Mouse (Mus musculus) brain, adult 2 months (tissue): Measurements from ENCODE around the gene Trf.

Source experiments
- DNase-seq: peaks from one replicate; pipeline ENCODE4 v3.0.0; 2011; ENCODE audit warnings: low read depth, low spot score

The Trf gene

DNA sequence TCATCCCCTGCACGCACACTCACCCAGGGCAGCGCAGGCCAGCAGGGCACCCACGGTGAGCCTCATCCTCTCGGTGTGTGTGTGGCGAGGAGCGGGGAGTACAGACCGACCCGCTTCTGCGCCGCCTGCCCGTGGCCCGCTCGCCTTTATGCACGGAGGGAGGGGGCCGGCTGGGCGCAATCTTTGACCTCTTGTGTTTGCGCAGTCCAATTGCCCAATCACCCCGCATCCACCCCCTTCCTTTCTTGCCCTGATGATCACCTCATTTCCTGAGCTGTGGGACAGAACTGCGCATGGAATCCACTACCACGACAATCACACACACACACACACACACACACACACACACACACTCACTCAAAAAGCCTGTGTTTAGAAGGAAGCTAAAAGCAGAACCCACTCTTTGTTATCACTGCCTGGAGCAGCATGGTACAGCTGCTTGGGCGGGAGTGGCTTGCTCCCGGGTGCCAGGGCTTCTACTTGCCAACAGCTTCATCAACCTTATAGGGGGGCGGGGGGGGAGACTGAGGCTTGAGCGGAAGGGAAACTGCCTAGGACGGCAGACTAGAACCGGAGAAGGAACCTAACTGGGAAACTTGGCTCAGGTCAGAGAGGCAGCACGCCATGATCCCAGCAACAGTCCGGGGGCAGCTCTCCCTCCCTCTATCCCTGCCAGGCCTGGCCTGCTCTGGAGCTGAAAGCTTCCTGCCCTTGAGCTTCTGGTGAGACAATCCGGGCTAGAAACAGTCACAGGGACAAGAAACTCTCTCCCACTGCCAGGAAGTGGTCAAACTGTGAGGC lies at the start of gene Trf, which contains the start of gene Gm20425:
TSS of gene Trf (minus strand) at position 294 of the 801 bp plus-strand sequence.
TSS of gene Gm20425 (minus strand) at position 157 of the 801 bp plus-strand sequence.
- peak; percentile 96 for DNase-seq

DNA sequence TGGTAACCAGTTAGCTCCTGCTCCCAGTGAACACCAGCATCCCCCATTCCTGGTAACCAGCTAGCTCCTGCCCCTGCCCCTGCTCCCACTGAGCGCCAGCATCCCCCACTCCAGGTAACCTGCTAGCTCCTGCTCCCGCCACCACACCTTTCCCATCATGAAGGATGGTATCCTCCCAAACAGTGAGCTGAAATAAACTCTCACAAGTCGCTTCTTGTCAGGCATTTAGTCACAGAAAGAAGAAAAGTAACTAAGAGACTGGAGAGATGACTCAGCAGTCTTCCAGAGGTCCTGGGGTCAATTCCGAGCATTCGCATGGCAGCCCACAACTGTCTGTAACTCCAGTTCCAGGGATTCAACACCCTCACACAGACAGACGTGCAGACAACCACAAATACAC lies 46.6 kb upstream of the Trf start:
- DNase-seq = no peak

DNA sequence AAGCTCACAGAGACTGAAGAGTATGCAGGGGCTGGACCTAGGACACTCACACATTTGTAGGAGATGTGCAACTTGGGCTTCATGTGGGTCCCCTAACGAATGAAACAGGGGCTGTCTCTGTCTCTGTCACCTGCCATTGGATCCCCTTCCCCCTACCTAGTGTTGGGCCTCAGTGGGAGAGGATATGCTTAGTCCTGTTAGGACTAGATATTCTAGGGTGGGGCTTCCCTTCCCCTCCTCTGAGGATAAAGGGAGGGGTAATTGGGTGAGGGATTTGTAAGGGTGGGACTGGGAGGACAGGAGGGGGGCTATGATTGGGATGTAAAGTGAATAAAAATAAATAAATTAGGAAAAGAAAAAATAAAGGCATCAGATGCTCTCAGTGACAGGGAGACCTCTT lies 45.4 kb upstream of the Trf start:
- no peak for DNase-seq

DNA sequence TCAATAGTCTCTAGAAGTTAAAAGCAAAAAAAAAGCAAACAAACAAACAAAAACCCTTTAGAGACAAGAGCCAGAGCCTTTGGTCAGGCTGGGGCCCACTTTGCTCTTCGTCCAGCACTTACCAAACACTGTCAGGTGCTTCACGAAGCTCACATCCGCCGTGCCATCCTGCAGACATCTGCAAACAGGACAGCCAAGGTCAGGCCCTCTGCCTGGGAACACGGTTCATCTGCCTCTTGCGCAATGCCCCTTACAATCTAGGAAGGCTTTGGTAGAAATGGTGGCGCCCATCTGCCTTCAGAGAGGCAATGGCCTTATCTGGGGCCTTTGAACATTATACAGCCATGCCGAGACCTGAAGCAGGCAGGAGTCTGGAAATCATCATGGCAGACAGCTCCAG lies 44.6 kb upstream of the Trf start:
- no peak for DNase-seq

DNA sequence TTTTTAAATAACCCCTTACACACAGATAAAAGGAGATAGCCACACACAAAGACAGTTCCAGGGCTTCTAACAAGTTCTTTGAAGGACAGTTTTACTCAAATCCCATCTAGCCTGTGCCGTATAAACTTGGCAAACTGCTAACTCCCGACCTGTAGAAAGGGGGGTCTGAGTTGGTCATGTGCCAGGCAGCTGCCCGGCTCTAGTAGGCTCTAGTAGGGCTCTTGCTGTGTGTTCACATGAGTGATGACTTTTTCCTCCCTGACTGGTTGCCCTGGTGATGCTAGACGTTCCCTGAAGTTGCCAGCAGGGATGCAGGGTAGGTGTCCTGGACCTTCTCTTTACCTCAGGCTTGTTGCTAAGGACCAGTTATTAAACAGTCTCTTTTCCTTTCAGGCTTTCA lies 40.9 kb upstream of the Trf start:
- no peak for DNase-seq

DNA sequence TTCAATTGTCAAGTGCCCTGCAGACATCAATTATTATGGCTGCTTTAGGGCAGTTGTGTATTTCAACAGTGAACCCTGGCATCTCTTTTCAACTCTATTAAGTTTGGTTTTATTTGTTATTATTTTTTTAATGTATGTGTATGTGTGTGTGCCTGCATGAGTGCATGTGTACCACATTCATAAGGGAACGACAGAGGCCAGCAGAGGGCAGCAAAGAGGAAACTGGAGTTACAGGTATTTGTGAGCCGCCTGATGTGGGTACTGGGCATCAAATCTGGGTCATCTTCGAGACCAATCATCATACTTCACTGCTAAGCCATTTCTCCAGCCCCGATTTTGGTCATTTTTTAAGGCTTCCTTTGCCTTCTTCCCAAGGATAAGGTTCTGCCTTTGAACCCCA lies 35.5 kb upstream of the Trf start:
- DNase-seq = no peak

DNA sequence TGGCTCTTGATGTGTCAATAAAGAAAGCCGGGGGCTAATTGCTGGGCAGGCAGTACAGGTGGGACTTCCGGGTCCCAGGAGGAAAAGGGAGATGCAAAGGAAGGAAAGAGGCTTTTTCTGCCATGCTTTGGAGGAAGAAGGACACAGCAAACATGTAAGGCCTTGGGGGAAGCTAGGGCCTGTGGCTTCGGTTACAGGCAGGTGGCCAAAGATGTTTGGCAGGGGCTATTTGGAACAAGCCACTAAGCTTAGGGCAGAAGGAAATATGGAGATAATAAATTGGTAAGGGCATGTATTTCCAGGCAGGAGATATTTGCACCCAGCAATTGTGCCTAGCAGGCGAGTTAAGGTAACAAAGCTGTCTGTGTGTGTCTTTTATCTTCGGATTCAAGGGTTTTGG lies 22.7 kb upstream of the Trf start:
- DNase-seq = no peak

DNA sequence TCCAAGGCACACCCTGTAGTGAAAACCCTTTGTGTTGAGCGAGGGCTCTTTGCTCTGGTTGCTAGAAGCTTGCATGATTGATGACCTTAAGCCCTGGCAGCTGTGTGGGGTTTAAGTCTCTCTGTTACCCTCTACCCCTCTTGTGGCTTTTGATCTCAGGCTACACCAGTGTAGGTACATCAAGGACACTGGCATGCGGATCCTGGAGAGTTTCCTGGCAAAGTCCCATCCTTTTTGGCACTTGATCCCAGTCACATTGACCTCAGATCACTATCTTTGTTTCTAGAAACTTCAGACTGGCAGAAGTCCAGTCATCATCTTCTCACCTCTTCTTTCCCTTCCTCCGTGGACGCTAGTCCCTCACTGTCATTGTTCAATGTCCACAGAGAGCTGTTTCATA lies 18.4 kb upstream of the Trf start:
- DNase-seq = no peak

DNA sequence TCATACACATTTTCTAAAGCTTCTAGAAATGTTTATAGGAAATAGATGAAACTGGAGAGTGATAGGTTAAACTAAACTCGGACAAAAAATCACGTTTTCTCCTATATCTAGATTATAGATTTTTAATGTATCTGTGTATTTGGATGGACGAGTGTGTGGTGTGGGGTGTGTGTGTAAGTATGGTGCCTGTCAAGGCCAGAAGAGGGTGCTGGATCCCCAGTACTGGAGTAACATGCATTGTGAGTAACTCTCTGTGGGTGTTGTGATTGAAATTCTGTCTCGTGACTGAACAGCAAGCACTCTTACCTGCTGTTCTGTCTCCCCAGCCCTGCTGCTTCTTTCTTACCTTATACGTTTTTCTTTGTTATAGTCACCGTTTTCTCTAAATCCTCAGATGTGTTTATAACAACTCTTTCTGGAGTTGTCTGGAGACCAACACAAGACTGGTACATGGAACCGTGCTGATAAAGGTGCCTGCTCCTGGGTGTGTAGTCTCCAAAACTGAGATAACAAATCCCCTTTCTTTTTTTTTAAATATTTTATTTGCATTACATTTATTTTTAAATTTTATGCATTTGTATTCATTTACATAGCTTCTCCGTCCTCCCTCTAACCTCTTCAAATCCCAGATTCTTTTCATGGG lies 16.4 kb upstream of the Trf start:
- peak; percentile 26 for DNase-seq

DNA sequence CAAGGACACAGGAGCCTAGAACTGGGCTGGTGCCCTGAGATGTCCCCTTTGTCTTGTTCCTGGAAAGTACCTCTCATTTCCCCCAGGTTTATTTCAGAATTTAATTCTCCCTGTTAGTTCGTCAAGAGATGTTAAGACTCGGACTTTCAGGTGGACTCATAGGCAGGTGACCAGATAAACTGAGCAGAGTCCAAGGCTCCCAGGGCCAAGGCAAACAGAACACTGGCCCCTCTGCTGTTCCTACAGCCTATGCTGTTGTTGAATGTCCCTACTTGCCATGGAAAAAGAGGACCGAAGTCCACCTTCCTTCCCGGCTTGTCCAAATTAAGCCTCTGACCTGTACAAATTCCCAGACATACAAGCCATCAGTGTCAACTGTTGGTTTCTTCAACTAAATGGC lies 13.4 kb upstream of the Trf start:
- DNase-seq = no peak

DNA sequence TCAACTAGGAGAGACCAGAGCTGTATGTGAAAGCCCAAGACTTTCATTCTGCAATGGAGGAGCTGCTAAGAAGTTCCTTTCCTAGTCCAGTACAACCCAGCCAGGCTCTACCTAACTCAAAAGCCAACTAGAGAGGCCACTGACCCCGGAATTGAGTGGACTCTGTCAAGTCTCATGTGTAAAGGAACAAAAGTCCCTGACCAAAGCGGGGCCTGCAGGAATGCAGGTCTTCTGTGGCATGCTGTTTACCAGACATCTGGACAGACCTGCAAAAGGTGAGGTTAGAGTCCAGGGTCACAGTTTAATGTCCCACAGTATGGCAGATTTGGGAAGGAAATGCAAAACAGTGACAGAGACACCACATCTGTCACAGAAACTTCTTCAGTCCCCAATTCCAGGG lies 11.0 kb upstream of the Trf start:
- no peak for DNase-seq

DNA sequence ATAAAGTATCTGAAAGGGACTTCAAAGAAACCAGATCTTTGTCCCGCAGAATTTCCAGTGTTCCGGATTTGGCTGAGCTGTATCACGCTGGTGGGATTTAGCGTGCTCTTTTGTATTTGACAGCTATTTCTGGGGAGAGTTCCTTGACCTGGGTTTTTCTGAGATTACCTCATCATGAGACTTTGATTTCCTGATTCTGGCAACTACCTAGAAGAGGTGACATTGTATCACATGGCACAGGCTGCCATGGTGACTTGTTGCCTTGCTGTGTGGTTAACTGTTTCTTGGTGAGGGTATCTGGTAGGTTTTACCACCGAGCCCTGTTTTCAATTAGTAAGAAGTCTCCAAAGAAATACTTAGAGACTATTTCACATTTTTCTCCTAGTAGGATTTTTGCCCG lies 9.2 kb upstream of the Trf start:
- DNase-seq = no peak

DNA sequence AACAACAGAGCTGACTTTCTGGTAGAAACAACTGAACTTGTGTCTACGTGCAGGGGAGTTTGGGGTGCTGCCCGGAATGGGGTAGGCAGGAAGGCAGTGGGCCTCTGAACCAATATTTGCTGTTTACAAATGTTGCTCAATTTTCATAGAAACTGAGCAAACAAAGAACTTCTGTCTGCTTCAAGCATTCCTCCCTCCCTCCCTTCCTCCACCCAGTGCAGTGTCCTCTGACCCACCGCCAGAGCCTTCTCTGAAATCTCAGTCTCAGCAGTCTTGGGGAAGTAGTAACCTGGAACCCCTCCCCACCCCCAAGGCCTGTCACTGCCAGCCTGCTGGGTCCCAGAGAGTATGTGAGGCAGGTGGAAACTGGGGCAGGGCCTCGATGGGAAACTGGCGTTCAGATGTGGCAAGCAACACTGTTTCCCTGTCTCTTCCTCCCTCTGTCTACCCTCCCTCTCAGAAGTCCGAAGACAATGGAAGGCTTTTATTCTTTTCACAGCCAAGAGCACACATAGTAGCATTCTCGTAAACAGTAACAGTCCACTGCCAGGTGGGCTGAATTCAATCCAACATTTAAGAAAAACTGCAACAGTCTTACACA lies 4.4 kb upstream of the Trf start:
- DNase-seq = peak; percentile 83

DNA sequence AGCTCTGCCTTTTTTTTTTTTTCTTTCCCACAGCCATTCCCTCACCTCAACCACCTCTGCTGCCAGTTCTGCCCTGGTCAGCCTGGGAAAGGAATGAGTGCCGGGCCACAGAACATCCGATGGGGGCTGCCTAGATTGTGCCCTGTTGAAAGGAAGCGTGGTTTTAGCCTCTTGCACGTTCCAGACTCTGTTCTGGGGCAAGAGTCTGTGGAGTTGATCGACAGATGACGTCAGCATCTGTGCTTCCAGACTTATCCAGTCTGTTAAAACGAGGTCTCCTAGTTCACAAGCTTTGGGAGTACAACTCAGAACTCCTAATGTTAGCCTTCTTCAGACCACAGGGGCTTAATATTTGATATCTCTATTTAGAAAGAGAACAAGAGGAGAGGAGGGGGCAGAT lies 3.8 kb upstream of the Trf start:
- DNase-seq = peak; percentile 32

DNA sequence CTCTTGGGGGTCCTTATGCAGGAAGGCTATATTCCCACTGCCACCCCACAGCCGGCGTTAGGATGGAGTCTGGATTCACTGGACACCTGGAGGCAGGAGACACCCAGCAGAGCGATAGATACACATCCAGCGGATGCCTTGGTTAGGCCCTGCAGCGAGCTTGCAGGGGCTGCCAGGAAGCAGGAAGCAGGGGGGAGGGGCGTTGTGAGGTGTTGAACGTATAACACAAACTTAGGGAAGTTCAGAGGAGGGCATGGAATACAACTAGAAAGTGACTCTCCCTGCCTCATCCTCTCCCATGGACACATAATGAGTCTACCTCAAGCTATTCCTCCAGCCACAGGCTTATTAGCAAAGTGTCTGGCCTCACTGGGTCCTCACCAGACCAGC lies 2.8 kb upstream of the Trf start:
- no peak for DNase-seq

DNA sequence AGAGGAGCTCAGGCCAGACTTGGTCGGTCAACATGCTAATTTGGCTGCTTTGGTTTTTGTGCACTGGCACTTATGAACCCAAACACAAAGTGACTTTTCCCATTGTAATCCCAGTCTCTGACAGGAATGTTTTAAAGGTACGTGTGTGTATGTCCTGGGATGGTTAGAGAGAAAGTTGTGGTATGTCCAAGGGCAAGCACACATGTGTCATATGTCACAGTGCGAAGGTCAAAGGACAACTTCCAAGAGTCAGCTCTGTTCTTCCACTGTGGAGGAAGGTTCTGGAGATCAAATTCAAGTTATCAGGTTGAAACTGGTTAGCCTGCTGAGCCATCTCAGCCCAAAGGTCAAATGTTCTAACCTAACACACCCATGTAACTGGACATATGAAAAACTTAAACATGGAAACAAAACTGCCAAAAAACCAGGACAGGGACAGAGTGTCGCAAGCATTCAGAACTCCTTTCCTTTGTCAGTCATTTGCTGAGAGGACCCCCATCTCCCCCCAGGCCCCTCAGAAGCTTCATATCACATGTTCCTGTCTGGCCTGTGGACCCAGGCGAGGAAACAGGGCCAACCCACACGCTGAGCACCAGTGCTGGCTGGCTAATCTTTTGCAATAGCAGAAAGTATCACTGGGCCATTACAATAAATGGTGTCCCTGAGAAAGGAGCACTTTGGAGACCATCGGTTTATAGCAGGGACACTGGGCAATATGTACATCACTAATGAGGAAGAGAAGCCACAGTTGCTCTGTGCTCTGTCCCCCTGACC lies 2.2 kb upstream of the Trf start:
- no peak for DNase-seq

DNA sequence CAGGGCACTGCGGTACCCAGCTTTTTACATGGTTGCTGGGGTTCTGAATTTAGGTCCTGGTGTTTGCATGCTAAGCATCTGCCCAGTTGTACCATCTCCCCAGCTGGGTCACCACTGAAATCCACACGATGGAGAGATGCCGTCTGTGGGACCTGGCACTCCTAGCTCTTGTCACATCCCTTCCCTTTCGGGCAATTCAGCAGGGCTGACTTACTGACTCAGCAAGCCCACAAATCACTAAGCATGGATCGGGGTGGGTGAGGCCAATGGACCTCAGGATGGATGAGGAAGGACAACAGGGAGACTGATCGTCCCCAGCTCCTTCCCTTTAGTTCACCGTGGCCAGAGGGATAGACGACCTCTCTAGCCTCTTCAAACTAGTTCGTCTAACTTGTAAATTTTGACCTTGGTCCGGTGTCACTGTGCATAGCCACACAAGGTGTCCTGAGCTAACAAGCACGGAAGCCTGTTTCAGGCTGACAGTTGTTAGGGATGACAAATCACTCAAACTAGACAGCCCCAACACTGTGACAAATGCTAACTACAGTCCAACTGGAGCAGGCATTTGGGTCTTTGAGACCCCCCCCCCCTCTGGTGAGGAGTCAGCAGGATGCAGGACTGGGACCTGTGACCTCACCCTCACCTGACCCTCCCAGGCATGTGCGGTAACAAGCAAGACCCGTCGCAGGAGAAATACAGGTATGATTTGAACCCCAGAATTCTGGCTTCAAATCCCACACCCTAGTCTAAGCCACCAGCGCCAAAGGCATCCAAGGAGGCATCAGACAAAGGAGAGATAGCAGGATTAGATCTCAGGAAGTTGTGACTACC lies 992 bp downstream of the Trf start:
- no peak for DNase-seq

DNA sequence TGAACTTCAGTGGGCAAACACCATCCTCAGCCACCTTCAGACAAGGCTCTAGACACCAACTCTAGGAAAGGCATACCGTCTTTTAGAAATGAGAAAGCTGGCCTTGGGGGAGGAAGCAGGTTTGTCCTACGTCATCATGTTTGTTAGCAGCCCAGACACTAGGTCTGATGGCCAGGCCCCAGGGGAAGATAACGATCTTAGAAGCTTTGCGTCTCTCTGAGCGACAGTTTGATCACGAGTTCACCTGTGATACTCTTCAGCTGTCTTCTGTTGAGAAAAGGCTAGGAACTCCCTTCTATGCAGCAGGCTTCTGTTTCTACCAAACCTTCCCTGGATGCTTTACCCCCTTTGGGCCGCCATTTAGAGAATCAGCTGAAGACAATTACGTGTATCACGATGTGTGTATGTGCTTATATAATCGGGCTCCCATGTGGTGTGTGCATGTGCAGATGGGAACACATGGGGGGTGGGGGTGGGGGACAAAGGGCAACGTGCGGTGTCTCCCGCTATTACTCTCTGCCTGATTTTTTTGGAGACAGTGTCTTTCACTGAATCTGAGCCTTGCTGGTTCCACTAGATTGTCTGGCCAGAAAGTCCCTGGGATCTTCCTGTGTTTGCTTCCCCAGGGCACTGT lies 1.8 kb downstream of the Trf start:
- DNase-seq = no peak

DNA sequence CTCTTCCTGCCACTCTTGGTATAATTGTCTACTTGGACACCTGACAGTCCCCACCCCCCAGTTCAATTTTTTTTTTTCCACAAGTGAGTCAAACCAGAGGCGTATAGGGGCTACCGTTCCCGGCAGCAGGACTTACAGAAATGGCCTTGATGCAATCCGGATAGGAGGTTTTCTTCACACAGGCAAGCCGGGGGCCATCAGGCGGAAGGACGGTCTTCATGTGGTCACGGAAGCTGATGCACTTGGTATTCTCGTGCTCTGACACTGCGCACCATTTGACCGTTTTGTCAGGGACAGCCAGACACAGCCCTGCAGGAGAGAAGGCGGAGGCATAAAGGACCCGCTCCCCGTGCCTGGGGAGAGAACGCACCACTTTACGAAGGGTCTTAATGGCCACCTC lies 2.5 kb downstream of the Trf start:
- no peak for DNase-seq

DNA sequence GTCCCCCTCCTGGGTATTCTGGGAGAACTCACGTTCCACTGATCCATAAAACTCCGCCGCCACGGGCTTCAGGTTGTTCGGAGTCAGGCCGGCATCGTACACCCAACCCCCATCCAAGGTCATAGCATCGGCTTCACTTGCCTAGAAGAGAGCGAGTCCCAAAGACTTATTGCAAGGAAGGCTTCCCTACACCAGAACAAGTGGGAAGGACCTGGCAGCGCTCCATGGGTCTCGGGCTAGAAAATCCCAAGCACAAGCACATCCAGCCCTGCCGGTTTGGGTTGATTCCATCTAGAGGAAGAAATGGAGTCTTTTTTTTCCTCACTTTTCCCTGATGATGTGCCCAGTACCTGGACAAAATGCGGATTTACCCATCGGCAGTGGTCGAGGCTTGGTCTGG lies 3.4 kb downstream of the Trf start:
- DNase-seq = no peak

DNA sequence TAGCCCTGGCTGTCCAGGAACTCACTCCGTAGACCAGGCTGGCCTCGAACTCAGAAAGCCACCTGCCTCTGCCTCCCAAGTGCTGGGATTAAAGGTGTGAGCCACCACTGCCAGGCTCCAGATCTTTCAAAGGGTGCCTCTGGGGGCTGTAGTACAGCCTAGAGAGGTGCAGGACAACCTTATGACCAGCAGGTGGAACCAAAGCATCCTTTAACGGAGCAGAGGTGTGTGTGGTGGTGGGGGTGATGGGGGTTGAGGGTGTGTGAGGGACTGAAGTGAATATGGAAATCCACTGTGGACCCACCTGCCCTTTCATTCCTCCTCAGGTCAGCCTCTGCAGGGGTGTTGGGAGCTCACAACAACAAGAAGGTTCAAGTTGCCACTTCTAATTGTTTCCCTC lies 4.8 kb downstream of the Trf start:
- no peak for DNase-seq
